Mouse (Mus musculus): ENCODE measurements around the gene Tax1bp1. TPM values are rescaled to one million over a fixed set of nuclear protein-coding genes. Genes with fewer than 3 reads are reported as not detected.

The Tax1bp1 gene
- polyA plus RNA-seq, 1 experiment from 2014 or later: 133 TPM

DNA sequence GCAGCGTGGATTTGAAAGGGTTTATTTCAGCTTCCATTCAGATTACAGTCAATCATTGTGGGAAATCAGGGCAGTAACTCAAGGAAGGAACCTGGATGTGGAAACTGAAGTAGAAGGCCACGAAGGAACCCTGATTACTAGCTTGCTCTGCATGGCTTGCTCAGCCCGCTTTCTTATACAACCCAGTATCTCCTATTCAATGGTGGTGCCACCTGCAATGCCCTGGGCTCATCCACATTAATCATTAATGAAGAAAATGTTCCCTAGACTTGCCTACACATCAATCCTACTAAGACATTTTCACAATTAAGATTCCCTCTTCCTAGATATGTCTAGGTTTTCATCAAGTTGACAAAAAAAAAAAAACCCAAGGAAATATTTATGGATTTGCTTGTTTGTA lies 23.2 kb upstream of the Tax1bp1 start:
- WGBS: 76% methylated on average over 3 of the region's 3 CpGs

DNA sequence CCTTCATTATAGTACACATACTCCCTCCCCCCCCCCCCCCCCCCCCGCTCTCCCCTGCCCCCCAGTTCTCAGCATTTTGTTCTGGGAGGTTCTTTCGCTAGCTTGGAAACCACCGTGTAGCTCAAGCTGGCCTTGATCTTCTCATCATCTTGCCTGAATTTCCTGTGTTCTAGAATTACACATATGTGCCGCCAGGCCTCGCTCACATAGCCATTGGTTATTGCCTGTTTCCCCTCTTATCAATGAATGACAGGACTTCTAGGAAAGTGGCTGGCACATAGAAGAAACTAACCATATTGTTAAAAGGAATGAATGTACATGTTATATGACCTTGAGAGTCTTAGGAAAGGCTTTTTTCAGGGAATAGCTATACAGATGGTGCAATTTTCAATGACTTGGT lies 21.7 kb upstream of the Tax1bp1 start:
- no peaks in the 10 kb centered on the region for H3K9me3 ChIP-seq (ENCODE audit: low read depth, low read length)
- DNase-seq (no peak), ATAC-seq (ENCODE audit: insufficient read depth) (no peak)
- H3K27me3 ChIP-seq (ENCODE audit: insufficient read depth, low read length): no peaks in the 10 kb centered on the region
- H3K4me2 ChIP-seq: no peak overlapping the region
- H3K27ac ChIP-seq (ENCODE audit: low read depth): no peak overlapping the region
- WGBS: 62% methylated on average over 5 of the region's 5 CpGs
- H3K4me3 ChIP-seq (ENCODE audit: low read depth, low read length): no peak overlapping the region
- no peak for TF ChIP-seq CTCF (IDR thresholded peaks at IDR 0.05; ENCODE audit: low read depth)
- H3K9ac ChIP-seq: no peak overlapping the region
- H3K36me3 ChIP-seq (ENCODE audit: insufficient read depth): no peaks in the 10 kb centered on the region
- no peaks in the 10 kb centered on the region for H3K4me1 ChIP-seq (ENCODE audit: insufficient read depth)

More for the DNA sequence above, 23.2 kb upstream of the Tax1bp1 start:
- Histone ChIP-seq H3K27ac (ENCODE audit: low read depth) (no peak overlapping the region), H3K4me2 (no peak overlapping the region), H3K9me3 (ENCODE audit: low read depth, low read length) (no peaks in the 10 kb centered on the region), H3K4me1 (ENCODE audit: insufficient read depth) (no peaks in the 10 kb centered on the region), H3K4me3 (ENCODE audit: low read depth, low read length) (no peak overlapping the region), H3K9ac (no peak overlapping the region), H3K36me3 (ENCODE audit: insufficient read depth) (no peaks in the 10 kb centered on the region), H3K27me3 (ENCODE audit: insufficient read depth, low read length) (no peaks in the 10 kb centered on the region)
- no peak for DNase-seq
- ATAC-seq (ENCODE audit: insufficient read depth): no peak
- TF ChIP-seq CTCF (IDR thresholded peaks at IDR 0.05; ENCODE audit: low read depth): no peak

DNA sequence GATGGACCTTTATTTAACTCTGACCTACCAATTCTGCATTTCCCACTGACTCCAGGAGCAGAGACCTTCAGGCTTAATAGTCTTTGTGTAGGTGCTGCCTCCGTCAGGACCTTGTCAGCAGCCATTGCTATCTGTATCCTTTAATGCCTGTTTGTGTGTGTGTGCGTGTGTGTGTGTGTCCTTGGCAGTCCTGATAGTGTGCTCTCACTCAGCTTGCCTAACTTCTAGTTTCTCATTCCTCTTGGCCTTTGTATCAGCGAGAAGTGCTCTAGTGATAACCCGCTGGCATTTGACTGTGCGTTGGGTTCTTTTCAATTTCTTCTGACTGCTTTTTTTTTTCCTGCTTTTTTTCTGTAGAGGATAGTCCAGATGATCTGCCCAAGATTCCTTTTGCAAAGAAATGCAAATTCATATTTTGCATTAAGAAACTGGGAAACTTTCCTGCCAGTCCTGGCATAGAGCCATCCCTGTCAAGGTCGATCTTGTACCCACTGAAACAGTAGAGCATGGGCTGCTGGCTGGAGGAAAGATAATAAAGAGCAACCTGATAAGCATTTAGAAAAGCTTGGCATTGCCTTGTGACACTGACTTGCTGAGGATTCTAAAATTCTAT lies 21.0 kb upstream of the Tax1bp1 start:
- no peak for DNase-seq
- H3K9ac ChIP-seq: no peak overlapping the region
- ATAC-seq (ENCODE audit: insufficient read depth): no peak
- no peak overlapping the region for H3K4me3 ChIP-seq (ENCODE audit: low read depth, low read length)
- no peaks in the 10 kb centered on the region for H3K4me1 ChIP-seq (ENCODE audit: insufficient read depth)
- H3K9me3 ChIP-seq (ENCODE audit: low read depth, low read length): no peaks in the 10 kb centered on the region
- WGBS: 78% methylated on average over 6 of the region's 6 CpGs
- no peaks in the 10 kb centered on the region for H3K27me3 ChIP-seq (ENCODE audit: insufficient read depth, low read length)
- no peak overlapping the region for H3K4me2 ChIP-seq
- H3K36me3 ChIP-seq (ENCODE audit: insufficient read depth): no peaks in the 10 kb centered on the region
- TF ChIP-seq CTCF (IDR thresholded peaks at IDR 0.05; ENCODE audit: low read depth): no peak
- H3K27ac ChIP-seq (ENCODE audit: low read depth): no peak overlapping the region

DNA sequence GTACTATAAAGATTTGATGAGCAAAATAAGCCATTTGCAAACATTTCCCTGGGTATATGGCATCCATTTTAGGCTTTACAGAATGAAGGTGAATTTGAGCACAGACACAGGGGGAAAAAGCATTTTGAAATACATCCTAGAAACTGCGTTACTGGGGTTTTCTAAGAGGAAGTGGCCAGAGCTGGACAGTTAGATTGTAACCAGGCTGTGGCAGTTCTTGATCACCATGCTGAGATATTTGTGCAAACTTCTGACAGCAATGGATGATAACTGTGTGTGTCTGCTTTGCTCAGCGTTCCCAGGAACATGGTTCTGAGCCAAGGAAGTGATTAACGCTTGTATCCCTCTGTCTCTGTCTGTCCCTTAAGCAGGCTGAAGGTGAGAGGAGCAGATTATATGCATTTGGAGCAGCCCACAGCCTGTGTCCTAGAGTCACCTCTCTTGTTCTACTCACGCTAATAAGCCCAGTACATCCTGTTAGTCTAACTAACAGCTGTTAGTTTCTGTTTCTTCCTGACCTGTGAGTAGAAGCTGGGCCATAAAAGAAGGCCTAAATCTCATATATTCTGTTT lies 15.5 kb upstream of the Tax1bp1 start:
- Histone ChIP-seq H3K9ac (no peak overlapping the region), H3K27me3 (ENCODE audit: insufficient read depth, low read length) (no peaks in the 10 kb centered on the region), H3K4me3 (ENCODE audit: low read depth, low read length) (no peak overlapping the region), H3K27ac (ENCODE audit: low read depth) (0 out of 2 replicates have a peak overlapping the region, but pooled peaks have one; percentile 24), H3K36me3 (ENCODE audit: insufficient read depth) (no peaks in the 10 kb centered on the region), H3K4me1 (ENCODE audit: insufficient read depth) (no peaks in the 10 kb centered on the region), H3K9me3 (ENCODE audit: low read depth, low read length) (no peaks in the 10 kb centered on the region), H3K4me2 (no peak overlapping the region)
- DNase-seq: no peak
- 38% methylated on average over 4 of the region's 4 CpGs for WGBS
- TF ChIP-seq CTCF (IDR thresholded peaks at IDR 0.05; ENCODE audit: low read depth): no peak
- no peak for ATAC-seq (ENCODE audit: insufficient read depth)

DNA sequence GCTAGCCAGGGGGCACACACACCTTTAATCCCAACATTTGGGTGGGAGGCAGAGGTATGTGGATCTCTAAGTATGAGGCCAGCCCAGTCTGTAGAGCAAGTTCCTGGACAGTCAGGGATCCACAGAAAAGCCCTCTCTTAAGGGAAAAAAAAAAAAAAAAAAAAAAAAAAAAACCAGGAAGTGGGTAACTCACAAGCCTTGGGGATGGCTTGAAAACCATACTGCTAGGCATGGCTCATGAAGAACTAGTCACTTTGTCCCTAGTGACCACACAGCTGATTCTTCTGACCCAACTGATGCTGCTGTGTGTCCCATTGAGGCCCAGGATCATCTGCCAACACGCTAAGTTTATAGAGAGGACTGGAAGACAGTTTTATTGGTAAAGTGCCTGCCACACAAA lies 14.5 kb upstream of the Tax1bp1 start:
- Histone ChIP-seq H3K9ac (no peak overlapping the region), H3K4me3 (ENCODE audit: low read depth, low read length) (no peak overlapping the region), H3K27me3 (ENCODE audit: insufficient read depth, low read length) (no peaks in the 10 kb centered on the region), H3K4me2 (no peak overlapping the region), H3K4me1 (ENCODE audit: insufficient read depth) (no peaks in the 10 kb centered on the region), H3K36me3 (ENCODE audit: insufficient read depth) (no peaks in the 10 kb centered on the region), H3K27ac (ENCODE audit: low read depth) (no peak overlapping the region), H3K9me3 (ENCODE audit: low read depth, low read length) (no peaks in the 10 kb centered on the region)
- DNase-seq: no peak
- TF ChIP-seq CTCF (IDR thresholded peaks at IDR 0.05; ENCODE audit: low read depth): no peak
- ATAC-seq (ENCODE audit: insufficient read depth): no peak
- 88% methylated on average over 1 of the region's 1 CpGs for WGBS

DNA sequence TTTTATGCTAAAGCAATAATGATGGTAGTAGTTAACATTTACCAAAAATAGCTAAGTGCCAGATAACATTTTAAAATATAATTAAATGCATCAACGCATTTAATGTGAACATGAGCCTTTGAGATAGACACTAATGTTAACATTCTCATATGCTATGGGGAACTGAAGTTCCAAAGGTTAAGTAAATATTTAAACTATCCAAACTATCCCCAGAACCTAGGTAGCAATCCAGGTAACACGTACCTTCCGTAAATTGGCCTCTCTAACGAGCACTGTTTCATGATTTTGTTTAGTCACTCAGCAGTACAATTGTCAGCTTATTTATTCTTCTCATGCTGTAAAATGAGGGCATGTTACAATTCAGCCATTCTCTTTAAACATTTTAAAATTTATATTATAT lies 13.6 kb upstream of the Tax1bp1 start:
- no peak for ATAC-seq (ENCODE audit: insufficient read depth)
- WGBS: 65% methylated on average over 4 of the region's 4 CpGs

DNA sequence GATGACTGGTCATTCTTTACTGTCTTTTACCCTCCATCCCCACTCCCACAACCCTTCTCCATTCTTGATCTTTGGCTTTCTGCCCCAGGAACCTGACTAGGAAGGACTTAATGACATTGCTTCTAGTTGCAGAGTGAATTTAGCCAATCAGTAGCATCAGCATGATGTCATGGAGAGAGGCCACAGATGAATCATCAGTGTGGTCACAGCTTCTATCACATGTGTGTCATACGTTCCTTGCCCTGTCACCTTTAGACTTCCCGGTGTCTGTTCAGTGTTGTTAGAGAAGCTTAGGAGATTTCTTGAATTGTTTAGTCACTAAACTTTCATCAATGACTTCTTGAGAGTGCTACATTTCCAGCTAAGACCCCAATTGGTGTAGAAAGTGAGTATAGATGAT lies 10.3 kb upstream of the Tax1bp1 start:
- TF ChIP-seq CTCF (IDR thresholded peaks at IDR 0.05; ENCODE audit: low read depth): no peak
- Histone ChIP-seq H3K4me2 (no peak overlapping the region), H3K27ac (ENCODE audit: low read depth) (no peak overlapping the region), H3K4me1 (ENCODE audit: insufficient read depth) (no peaks in the 10 kb centered on the region), H3K4me3 (ENCODE audit: low read depth, low read length) (no peak overlapping the region), H3K36me3 (ENCODE audit: insufficient read depth) (no peaks in the 10 kb centered on the region), H3K9ac (no peak overlapping the region), H3K9me3 (ENCODE audit: low read depth, low read length) (no peaks in the 10 kb centered on the region), H3K27me3 (ENCODE audit: insufficient read depth, low read length) (no peaks in the 10 kb centered on the region)
- WGBS: 78% methylated on average over 2 of the region's 2 CpGs
- DNase-seq: no peak
- ATAC-seq (ENCODE audit: insufficient read depth): no peak

More for the DNA sequence above, 13.6 kb upstream of the Tax1bp1 start:
- H3K4me1 ChIP-seq (ENCODE audit: insufficient read depth): no peaks in the 10 kb centered on the region
- no peak overlapping the region for H3K4me2 ChIP-seq
- no peaks in the 10 kb centered on the region for H3K27me3 ChIP-seq (ENCODE audit: insufficient read depth, low read length)
- no peaks in the 10 kb centered on the region for H3K9me3 ChIP-seq (ENCODE audit: low read depth, low read length)
- H3K36me3 ChIP-seq (ENCODE audit: insufficient read depth): no peaks in the 10 kb centered on the region
- no peak overlapping the region for H3K4me3 ChIP-seq (ENCODE audit: low read depth, low read length)
- H3K9ac ChIP-seq: no peak overlapping the region
- H3K27ac ChIP-seq (ENCODE audit: low read depth): no peak overlapping the region
- no peak for DNase-seq
- no peak for TF ChIP-seq CTCF (IDR thresholded peaks at IDR 0.05; ENCODE audit: low read depth)
